Comparison of ENCODE assay signal across 20 mouse cellular contexts in genomic region chr5:31866071-31866470, GRCm38 (mm10).
DNase-seq lines count a peak whose midpoint lies in the region; ATAC-seq and TF ChIP-seq lines count a peak whose summit lies in the region.
"Had no signal": no experiment of that assay in that cellular context is flagged by ENCODE, and none has a peak within 500 bp of the region (broad histone marks: within the 10 kb centered on the region; RNA-seq: fewer than 3 reads in every experiment).

No protein-coding gene starts in this region.

- TF ChIP-seq POLR2A in lung, adult 2 months (IDR thresholded peaks at IDR 0.05; ENCODE audit: borderline replicate concordance, extremely low read depth, low read depth, low read length): no peak
- TF ChIP-seq POLR2A in embryonic fibroblast, embryonic 13.5 days (IDR thresholded peaks at IDR 0.05; ENCODE audit: low read depth, low read length): no peak
- no peak for TF ChIP-seq POLR2A in heart, adult 2 months (IDR thresholded peaks at IDR 0.05; ENCODE audit: insufficient read depth, low read depth, low read length)

- peak; percentile 21 for DNase-seq in lung, postnatal 0 days (ENCODE audit: low spot score)
- DNase-seq in lung, adult 2 months: no peak
- no peak for DNase-seq in heart, adult 2 months
- no peak for DNase-seq in gastrocnemius, adult 2 months
- DNase-seq: adrenal gland, postnatal 25 days; B cell, adult 2 months; cerebellum, adult 18-20 months; cerebellum, adult 9-11 months; gastrocnemius, postnatal 14 days had no signal

- TF ChIP-seq CTCF in lung, postnatal 0 days (IDR thresholded peaks at IDR 0.05): no peak
- TF ChIP-seq CTCF in lung, adult 2 months (IDR thresholded peaks at IDR 0.05; ENCODE audit: insufficient read depth, low read length): no peak
- TF ChIP-seq CTCF in embryonic fibroblast, embryonic 13.5 days (IDR thresholded peaks at IDR 0.05; ENCODE audit: borderline replicate concordance, insufficient read depth, low read length): no peak
- no peak for TF ChIP-seq CTCF in heart, adult 2 months (IDR thresholded peaks at IDR 0.05)
- no peak for TF ChIP-seq CTCF in gastrocnemius, adult 2 months (IDR thresholded peaks at IDR 0.05)

- H3K4me3 ChIP-seq in lung, postnatal 0 days (ENCODE audit: low read depth, low read length): no peak overlapping the region
- no peak overlapping the region for H3K4me3 ChIP-seq in lung, adult 2 months (replicated peaks; ENCODE audit: extremely low read depth, low read depth, low read length)
- no peak overlapping the region for H3K4me3 ChIP-seq in embryonic fibroblast, embryonic 13.5 days (ENCODE audit: insufficient read depth, low read length)
- no peak overlapping the region for H3K4me3 ChIP-seq in stomach, embryonic 16.5 days (replicated peaks; ENCODE audit: low read length)
- no peak overlapping the region for H3K4me3 ChIP-seq in heart, adult 2 months
- H3K4me3 ChIP-seq in gastrocnemius, adult 2 months: no peak overlapping the region
- H3K4me3 ChIP-seq: forebrain, embryonic 12.5 days; heart, embryonic 12.5 days; hindbrain, embryonic 10.5 days; hindbrain, embryonic 15.5 days had no signal

- H3K9ac ChIP-seq in lung, postnatal 0 days (replicated peaks; ENCODE audit: low read depth): no peak overlapping the region
- H3K9ac ChIP-seq in stomach, embryonic 16.5 days (ENCODE audit: low read length): no peak overlapping the region
- no peak overlapping the region for H3K9ac ChIP-seq in heart, adult 2 months (ENCODE audit: low read depth, low read length)
- H3K9ac ChIP-seq: forebrain, embryonic 12.5 days; heart, embryonic 12.5 days; hindbrain, embryonic 15.5 days had no signal

- no peak for ATAC-seq in lung, postnatal 0 days
- no peak for ATAC-seq in stomach, embryonic 16.5 days (ENCODE audit: insufficient read depth, low FRiP score)
- ATAC-seq: activated CD4-positive, CD25-positive, alpha-beta regulatory T cell, adult 4 months; CD4-positive, CD25-positive, alpha-beta regulatory T cell, adult 4 months; forebrain, embryonic 16.5 days; Patski had no signal

- no peaks in the 10 kb centered on the region for H3K4me1 ChIP-seq in lung, postnatal 0 days (ENCODE audit: insufficient read depth, low read depth, low read length)
- peaks cover 5% of the 10 kb centered on the region; the same call in 1 of the 2 replicates for H3K4me1 ChIP-seq in lung, adult 2 months (ENCODE audit: control insufficient read depth, insufficient read depth, low read length)
- peaks cover 15% of the 10 kb centered on the region for H3K4me1 ChIP-seq in embryonic fibroblast, embryonic 13.5 days (ENCODE audit: control insufficient read depth, insufficient read depth, low read length)
- H3K4me1 ChIP-seq in stomach, embryonic 16.5 days (ENCODE audit: control insufficient read depth, insufficient read depth, low read length): peaks cover 13% of the 10 kb centered on the region; the same call in 1 of the 2 replicates
- no peaks in the 10 kb centered on the region for H3K4me1 ChIP-seq in heart, adult 2 months (ENCODE audit: control insufficient read depth, insufficient read depth, low read length)
- H3K4me1 ChIP-seq: forebrain, embryonic 12.5 days; hindbrain, embryonic 10.5 days; hindbrain, embryonic 15.5 days had no signal

- 63% methylated on average over 3 of the region's 3 CpGs for WGBS in lung, postnatal 0 days
- 62% methylated on average over 3 of the region's 3 CpGs for WGBS in lung, adult 2 months
- 53% methylated on average over 3 of the region's 3 CpGs for WGBS in stomach, embryonic 16.5 days
- WGBS in heart, adult 2 months: 73% methylated on average over 3 of the region's 3 CpGs

- intact Hi-C loops in heart, adult 2 months (cut with DNase I): no loop called here
- intact Hi-C loops in gastrocnemius, adult 2 months (cut with DNase I): no loop called here

- no peaks in the 10 kb centered on the region for H3K79me2 ChIP-seq in heart, adult 2 months (replicated peaks; ENCODE audit: control insufficient read depth, insufficient read depth, low read length)

- H3K36me3 ChIP-seq in lung, postnatal 0 days (ENCODE audit: insufficient read depth, low read length): no peaks in the 10 kb centered on the region
- H3K36me3 ChIP-seq in stomach, embryonic 16.5 days (ENCODE audit: control insufficient read depth, insufficient read depth, low read length): no peaks in the 10 kb centered on the region
- no peaks in the 10 kb centered on the region for H3K36me3 ChIP-seq in heart, adult 2 months (ENCODE audit: control insufficient read depth, insufficient read depth, low read length)
- H3K36me3 ChIP-seq: forebrain, embryonic 12.5 days; heart, embryonic 12.5 days; hindbrain, embryonic 10.5 days; hindbrain, embryonic 15.5 days had no signal

- no peaks in the 10 kb centered on the region for H3K27me3 ChIP-seq in lung, postnatal 0 days (replicated peaks; ENCODE audit: insufficient read depth, low read length)
- H3K27me3 ChIP-seq in stomach, embryonic 16.5 days (ENCODE audit: control insufficient read depth, insufficient read depth, low read length): no peaks in the 10 kb centered on the region
- no peaks in the 10 kb centered on the region for H3K27me3 ChIP-seq in heart, adult 2 months (ENCODE audit: control insufficient read depth, insufficient read depth, low read length)
- H3K27me3 ChIP-seq: forebrain, embryonic 12.5 days; heart, embryonic 12.5 days; hindbrain, embryonic 15.5 days; Patski had no signal

- H3K27ac ChIP-seq in lung, postnatal 0 days (ENCODE audit: low read length): no peak overlapping the region
- H3K27ac ChIP-seq in embryonic fibroblast, embryonic 13.5 days (ENCODE audit: insufficient read depth, low read length): peak overlapping the region; percentile 99
- peak overlapping the region; percentile 53; the same call in 1 of the 2 replicates for H3K27ac ChIP-seq in stomach, embryonic 16.5 days (ENCODE audit: low read length)
- no peak overlapping the region for H3K27ac ChIP-seq in heart, adult 2 months
- H3K27ac ChIP-seq in gastrocnemius, adult 2 months: no peak overlapping the region
- H3K27ac ChIP-seq: forebrain, embryonic 12.5 days; hindbrain, embryonic 10.5 days; hindbrain, embryonic 15.5 days had no signal

- no peak overlapping the region for H3K4me2 ChIP-seq in lung, postnatal 0 days (replicated peaks; ENCODE audit: low read depth, low read length)
- no peak overlapping the region for H3K4me2 ChIP-seq in stomach, embryonic 16.5 days (ENCODE audit: low read depth, low read length)
- H3K4me2 ChIP-seq: forebrain, embryonic 12.5 days; heart, embryonic 12.5 days; hindbrain, embryonic 15.5 days had no signal

- no peaks in the 10 kb centered on the region for H3K9me3 ChIP-seq in lung, postnatal 0 days (ENCODE audit: low read length)
- H3K9me3 ChIP-seq in stomach, embryonic 16.5 days (replicated peaks; ENCODE audit: control insufficient read depth, low read length): no peaks in the 10 kb centered on the region
- H3K9me3 ChIP-seq: forebrain, embryonic 12.5 days; G1E; heart, embryonic 12.5 days; hindbrain, embryonic 10.5 days; hindbrain, embryonic 15.5 days had no signal

- TF ChIP-seq EP300 in lung, postnatal 0 days (IDR thresholded peaks at IDR 0.05): no peak
- TF ChIP-seq EP300 in heart, adult 2 months (IDR thresholded peaks at IDR 0.05; ENCODE audit: insufficient read depth, low read depth, low read length): no peak

Comparison
In these comparisons a context has a peak if more than half of its experiments do, and no peak if none do; other contexts are left out.
1. H3K27ac ChIP-seq: peak in embryonic fibroblast, embryonic 13.5 days (single experiment) and stomach, embryonic 16.5 days (single experiment); none in lung, postnatal 0 days (single experiment), heart, adult 2 months (single experiment) and gastrocnemius, adult 2 months (single experiment).